Mouse (Mus musculus) heart, embryonic 15.5 days (tissue): Measurements from ENCODE around the gene Acyp1. TPM values are rescaled to one million over a fixed set of nuclear protein-coding genes. Genes with fewer than 3 reads are reported as not detected.
"Not testable (repeated sequence)": the region's sequence is repeated elsewhere in the genome, so short reads cannot be mapped to it uniquely, and the experiment has no call there.

ENCODE experiments used
- ATAC-seq: fragments of 200-750 bp; cut with Nextera tagmentation; replicated peaks from 2 replicates; pipeline ENCODE4 v1.8.0; 2017; ENCODE audit warnings: low read depth, moderate TSS enrichment; ENCODE audit not compliant: insufficient number of reproducible peaks, insufficient read depth, low FRiP score
- H3K27ac ChIP-seq: fragments of 300-500 bp; sonication (generic); 2 replicates; pipeline ENCODE4 v1.5.1; 2015; ENCODE audit warnings: mild to moderate bottlenecking, inconsistent platforms
- H3K27me3 ChIP-seq: fragments of 300-500 bp; sonication (generic); 2 replicates; pipeline ENCODE4 v1.6.1; 2015; ENCODE audit warnings: inconsistent platforms
- H3K36me3 ChIP-seq: fragments of 300-500 bp; sonication (generic); 2 replicates; pipeline ENCODE4 v1.6.1; 2015; ENCODE audit warnings: mild to moderate bottlenecking, inconsistent platforms
- H3K4me1 ChIP-seq: fragments of 300-500 bp; sonication (generic); replicated peaks from 2 replicates; pipeline ENCODE4 v1.6.1; 2015; ENCODE audit warnings: inconsistent platforms
- H3K4me2 ChIP-seq: fragments of 300-500 bp; sonication (generic); 2 replicates; pipeline ENCODE4 v1.6.1; 2015; ENCODE audit warnings: inconsistent platforms, mild to moderate bottlenecking, moderate library complexity
- H3K4me3 ChIP-seq: fragments of 300-500 bp; sonication (generic); 2 replicates; pipeline ENCODE4 v1.5.1; 2015; ENCODE audit warnings: mild to moderate bottlenecking, inconsistent platforms
- H3K9ac ChIP-seq: fragments of 300-500 bp; sonication (generic); 2 replicates; pipeline ENCODE4 v1.6.1; 2015; ENCODE audit warnings: mild to moderate bottlenecking, inconsistent platforms
- H3K9me3 ChIP-seq: fragments of 300-500 bp; sonication (generic); replicated peaks from 2 replicates; pipeline ENCODE4 v1.6.1; 2016; ENCODE audit warnings: inconsistent platforms
- WGBS: fragments of 180-500 bp; shearing (Covaris S2); methylation state at CpG from one replicate; pipeline ENCODE4 v1.1.7; 2015; ENCODE audit warnings: mixed read lengths; 5-methylcytosine and 5-hydroxymethylcytosine counted together
- polyA plus RNA-seq: library from polyadenylated mRNA; unstranded; fragments of >200 nt; fragmentation: Nextera tagmentation; extraction: Ambion mirVana; gene quantifications from 2 replicates; pipeline ENCODE4 v1.2.1, GENCODE M21; 2015

Acyp1 gene
- polyA plus RNA-seq, 1 experiment from 2014 or later, result 71.7 TPM

DNA sequence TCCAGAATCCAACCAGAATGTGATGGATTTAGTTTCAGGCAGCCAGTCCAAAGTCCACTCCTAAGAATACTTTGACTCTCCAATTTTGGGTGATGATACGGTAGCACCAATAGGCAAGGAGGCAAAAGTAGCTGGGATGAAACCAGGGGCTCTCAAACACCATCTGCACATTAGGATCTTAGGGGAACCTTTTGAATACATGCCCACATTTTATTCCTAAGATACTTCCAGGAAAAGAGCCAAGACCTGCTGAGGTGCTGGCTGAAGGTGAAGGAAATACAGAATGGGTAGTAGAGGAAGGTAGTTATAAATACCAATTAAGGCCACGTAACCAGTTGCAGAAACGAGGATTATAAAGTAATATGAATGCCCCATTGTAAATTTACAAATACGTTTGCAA lies 6.5 kb downstream of the Acyp1 start:
- not testable (repeated sequence) for H3K9me3 ChIP-seq

DNA sequence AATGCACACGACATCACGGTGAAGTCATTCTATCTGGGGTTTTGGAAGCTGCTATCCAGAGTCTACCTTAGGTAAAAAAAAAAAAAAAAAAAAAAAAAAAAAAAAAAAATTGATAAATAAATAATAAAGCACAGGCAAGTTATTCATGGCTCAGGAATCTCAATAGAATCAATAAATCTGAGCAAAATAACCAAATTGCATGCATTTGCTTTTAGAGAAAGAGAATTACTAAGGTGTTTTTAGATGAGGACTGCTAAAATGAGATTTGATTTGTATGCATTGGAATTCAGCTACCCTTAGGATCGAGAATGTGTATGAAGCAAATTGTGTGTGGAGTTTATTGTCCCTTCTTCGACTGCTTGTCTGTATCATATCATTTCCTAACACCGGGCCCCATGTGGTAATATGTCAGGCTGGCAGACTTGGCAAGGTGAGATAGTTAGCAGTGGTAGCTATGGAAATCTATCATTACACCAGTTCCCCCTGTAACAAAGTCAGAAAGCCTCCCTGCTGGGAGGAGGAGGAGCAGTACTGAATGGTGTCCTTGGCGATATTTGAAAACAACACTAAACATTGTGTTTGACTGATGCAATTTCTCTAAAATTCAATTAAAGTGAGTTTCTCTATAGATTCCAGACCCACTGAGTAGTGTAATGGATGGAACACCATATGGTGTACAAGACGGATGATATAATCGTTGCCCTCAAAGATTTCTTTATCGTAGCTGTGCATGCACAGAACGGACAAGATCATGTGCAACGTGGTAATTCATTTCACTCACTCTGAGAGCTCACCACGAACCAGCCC lies 7.2 kb downstream of the Acyp1 start:
- Histone ChIP-seq H3K36me3 (no peaks in the 10 kb centered on the region), H3K4me1 (peaks cover 8% of the 10 kb centered on the region), H3K4me3 (peak overlapping the region; percentile 61), H3K4me2 (peak overlapping the region; percentile 84), H3K27ac (no peak overlapping the region), H3K9ac (no peak overlapping the region), H3K9me3 (no peaks in the 10 kb centered on the region), H3K27me3 (no peaks in the 10 kb centered on the region)
- 68% methylated on average over 12 of the region's 12 CpGs for WGBS
- ATAC-seq, result no peak

More for the DNA sequence above, 6.5 kb downstream of the Acyp1 start:
- not testable (repeated sequence) for H3K4me3 ChIP-seq, H3K9ac ChIP-seq, H3K27me3 ChIP-seq, H3K4me1 ChIP-seq, ATAC-seq, H3K4me2 ChIP-seq, H3K36me3 ChIP-seq, H3K27ac ChIP-seq
- 92% methylated on average over 2 of the region's 4 CpGs for WGBS

DNA sequence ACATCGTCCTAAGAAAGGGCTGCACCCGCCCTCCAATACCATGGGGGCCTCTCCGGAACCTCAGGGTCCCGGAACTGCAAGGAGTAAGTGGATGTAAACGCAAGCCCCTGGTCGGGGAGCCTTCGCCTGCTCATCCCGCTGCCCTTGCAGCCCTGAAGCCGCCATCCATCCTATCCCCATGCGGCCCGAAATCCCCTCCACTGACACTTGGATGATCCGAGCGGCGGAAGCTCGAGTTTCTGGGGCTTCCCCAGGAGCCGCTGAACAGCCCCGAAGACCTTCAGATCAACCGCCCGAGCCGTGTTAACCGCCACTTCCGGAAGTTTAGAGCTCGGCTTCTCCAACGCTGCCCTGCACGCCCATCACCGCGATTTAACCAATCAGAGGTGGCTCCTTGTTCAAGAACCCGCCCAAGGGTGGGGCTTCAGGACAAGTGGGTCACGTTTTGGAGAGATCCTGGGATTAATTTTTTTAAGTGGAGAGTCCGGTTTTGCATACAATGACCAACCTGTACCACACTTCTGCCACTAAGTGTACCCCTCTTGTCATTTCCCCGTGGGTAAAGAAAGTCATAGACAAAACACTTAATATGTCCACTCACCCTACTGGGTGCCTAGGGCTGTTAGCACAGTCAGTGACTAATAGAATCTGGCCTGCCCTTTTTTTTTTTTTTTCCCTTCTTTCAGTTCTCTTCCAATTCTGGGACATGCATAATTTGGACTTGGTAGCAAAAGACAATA lies 8.0 kb downstream of the Acyp1 start:
- Histone ChIP-seq H3K4me2 (peak overlapping the region; percentile 84), H3K4me1 (peaks cover 8% of the 10 kb centered on the region)
- under 1% methylated on average over 31 of the region's 31 CpGs for WGBS

GRCm38 (mm10) chr12:85279396-85280080 lies 8.7 kb downstream of the Acyp1 start:
- H3K27me3 ChIP-seq, result no peaks in the 10 kb centered on the region
- peak overlapping the region; percentile 72 for H3K27ac ChIP-seq
- peak overlapping the region; percentile 72 for H3K9ac ChIP-seq
- peak overlapping the region; percentile 61 for H3K4me3 ChIP-seq
- H3K4me1 ChIP-seq, result peaks cover 8% of the 10 kb centered on the region
- peak overlapping the region; percentile 84 for H3K4me2 ChIP-seq
- 0 out of 2 replicates have a peak, but pooled peaks cover 3% of the 10 kb centered on the region for H3K36me3 ChIP-seq
- WGBS, result 7% methylated on average over 10 of the region's 10 CpGs
- ATAC-seq, result peak; percentile 24; the same call in 1 of the 2 replicates
- H3K9me3 ChIP-seq, result no peaks in the 10 kb centered on the region

More for the DNA sequence above, 8.0 kb downstream of the Acyp1 start:
- Histone ChIP-seq H3K4me3 (peak overlapping the region; percentile 61), H3K36me3 (no peaks in the 10 kb centered on the region), H3K27me3 (no peaks in the 10 kb centered on the region), H3K9ac (peak overlapping the region; percentile 72), H3K9me3 (no peaks in the 10 kb centered on the region), H3K27ac (peak overlapping the region; percentile 72)
- peak; percentile 96 for ATAC-seq

DNA sequence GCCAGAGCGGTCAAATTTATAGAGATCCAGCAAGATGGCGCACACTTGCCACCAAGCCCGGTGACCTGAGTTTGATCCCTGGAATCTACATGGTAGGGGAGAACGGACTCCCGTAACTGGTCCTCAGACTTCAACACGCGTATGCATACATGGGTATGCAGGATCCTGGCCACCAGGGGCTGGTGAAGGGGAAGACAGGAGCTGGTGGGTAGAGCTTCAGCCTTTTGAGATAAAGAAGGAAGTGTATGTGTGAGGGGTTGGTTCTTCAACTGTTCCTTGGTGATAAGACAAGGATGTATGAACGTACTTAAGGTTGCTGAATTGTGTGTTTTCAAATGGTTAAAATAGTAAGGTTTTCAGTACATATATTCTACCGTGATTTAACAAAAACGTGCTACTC lies 9.3 kb downstream of the Acyp1 start:
- H3K4me2 ChIP-seq, result no peak overlapping the region
- no peak overlapping the region for H3K4me3 ChIP-seq
- H3K4me1 ChIP-seq, result peaks cover 8% of the 10 kb centered on the region
- no peaks in the 10 kb centered on the region for H3K27me3 ChIP-seq
- no peak for ATAC-seq
- 92% methylated on average over 10 of the region's 10 CpGs for whole genome bisulfite sequencing
- no peaks in the 10 kb centered on the region for H3K9me3 ChIP-seq
- H3K36me3 ChIP-seq, result 0 out of 2 replicates have a peak, but pooled peaks cover 4% of the 10 kb centered on the region
- H3K27ac ChIP-seq, result no peak overlapping the region
- H3K9ac ChIP-seq, result no peak overlapping the region

DNA sequence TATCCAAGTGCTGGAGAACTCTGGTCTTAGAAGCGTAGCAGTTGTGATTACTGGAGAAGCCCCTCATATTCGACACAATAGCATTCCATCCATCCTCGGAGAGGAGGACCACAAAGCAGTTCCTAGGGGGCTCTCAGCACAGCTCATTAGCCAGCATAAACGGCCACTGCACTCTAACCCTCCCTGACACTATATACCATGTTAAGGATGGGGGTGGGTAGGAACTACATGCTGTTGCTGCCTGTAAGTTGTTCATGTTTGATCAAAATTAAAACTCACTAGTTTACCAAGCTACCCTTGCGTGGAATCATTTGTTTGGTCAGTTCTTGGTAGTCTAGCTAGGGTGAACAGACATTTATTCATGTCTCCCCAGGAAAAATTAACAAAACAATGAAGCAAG lies 12.0 kb downstream of the Acyp1 start:
- WGBS, result 79% methylated on average over 5 of the region's 5 CpGs
- H3K9ac ChIP-seq, result no peak overlapping the region
- no peaks in the 10 kb centered on the region for H3K27me3 ChIP-seq
- no peak for ATAC-seq
- H3K9me3 ChIP-seq, result no peaks in the 10 kb centered on the region
- H3K4me1 ChIP-seq, result peaks cover 8% of the 10 kb centered on the region
- H3K27ac ChIP-seq, result no peak overlapping the region
- 0 out of 2 replicates have a peak, but pooled peaks cover 4% of the 10 kb centered on the region for H3K36me3 ChIP-seq
- no peak overlapping the region for H3K4me2 ChIP-seq
- H3K4me3 ChIP-seq, result no peak overlapping the region

DNA sequence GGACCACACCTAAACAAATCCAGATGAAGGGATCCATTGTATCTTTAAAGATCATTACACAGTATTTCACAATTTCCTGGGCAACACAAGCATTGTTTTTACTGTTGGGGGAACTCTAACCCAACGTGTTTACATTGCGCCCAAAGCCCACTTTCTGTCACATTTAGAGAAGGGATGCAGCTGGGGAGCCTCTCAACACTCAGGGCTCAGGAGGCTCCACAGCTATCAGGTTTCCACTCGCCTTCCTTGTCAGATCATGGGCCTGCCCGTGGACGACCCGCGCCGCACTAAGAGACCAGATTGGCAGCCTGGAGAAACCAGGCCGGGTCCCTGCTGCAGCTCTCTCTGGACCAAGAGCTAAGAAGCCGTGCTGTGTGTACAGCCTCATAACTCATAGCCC lies 14.7 kb downstream of the Acyp1 start:
- Histone ChIP-seq H3K4me2 (no peak overlapping the region), H3K27ac (no peak overlapping the region), H3K27me3 (no peaks in the 10 kb centered on the region), H3K4me1 (0 out of 2 replicates have a peak, but pooled peaks cover 2% of the 10 kb centered on the region), H3K4me3 (no peak overlapping the region), H3K36me3 (0 out of 2 replicates have a peak, but pooled peaks cover 4% of the 10 kb centered on the region), H3K9me3 (no peaks in the 10 kb centered on the region), H3K9ac (no peak overlapping the region)
- WGBS, result 45% methylated on average over 10 of the region's 10 CpGs
- no peak for ATAC-seq

DNA sequence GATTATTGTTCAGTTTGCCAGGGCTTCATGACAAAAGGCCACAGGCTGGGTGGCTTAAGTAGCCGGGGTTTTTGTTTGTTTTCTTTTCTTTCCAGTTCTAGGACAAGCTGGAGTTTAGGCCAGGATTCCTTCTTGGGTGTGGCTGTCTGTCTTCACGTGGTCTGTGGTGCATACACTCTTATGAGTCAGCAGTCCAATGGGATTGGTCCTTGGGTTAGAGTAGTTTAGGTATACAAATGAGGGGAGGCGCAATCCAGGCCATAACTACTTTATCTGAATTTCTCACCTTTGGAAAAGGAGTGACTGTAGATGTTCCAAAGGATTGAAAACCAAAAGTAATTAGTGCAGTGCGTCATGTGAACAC lies 16.4 kb downstream of the Acyp1 start:
- Histone ChIP-seq H3K27me3 (no peaks in the 10 kb centered on the region), H3K9ac (no peak overlapping the region), H3K4me1 (0 out of 2 replicates have a peak, but pooled peaks cover 2% of the 10 kb centered on the region), H3K27ac (no peak overlapping the region), H3K36me3 (0 out of 2 replicates have a peak, but pooled peaks cover 4% of the 10 kb centered on the region), H3K4me2 (no peak overlapping the region), H3K4me3 (no peak overlapping the region), H3K9me3 (no peaks in the 10 kb centered on the region)
- 70% methylated on average over 4 of the region's 4 CpGs for WGBS
- no peak for ATAC-seq

DNA sequence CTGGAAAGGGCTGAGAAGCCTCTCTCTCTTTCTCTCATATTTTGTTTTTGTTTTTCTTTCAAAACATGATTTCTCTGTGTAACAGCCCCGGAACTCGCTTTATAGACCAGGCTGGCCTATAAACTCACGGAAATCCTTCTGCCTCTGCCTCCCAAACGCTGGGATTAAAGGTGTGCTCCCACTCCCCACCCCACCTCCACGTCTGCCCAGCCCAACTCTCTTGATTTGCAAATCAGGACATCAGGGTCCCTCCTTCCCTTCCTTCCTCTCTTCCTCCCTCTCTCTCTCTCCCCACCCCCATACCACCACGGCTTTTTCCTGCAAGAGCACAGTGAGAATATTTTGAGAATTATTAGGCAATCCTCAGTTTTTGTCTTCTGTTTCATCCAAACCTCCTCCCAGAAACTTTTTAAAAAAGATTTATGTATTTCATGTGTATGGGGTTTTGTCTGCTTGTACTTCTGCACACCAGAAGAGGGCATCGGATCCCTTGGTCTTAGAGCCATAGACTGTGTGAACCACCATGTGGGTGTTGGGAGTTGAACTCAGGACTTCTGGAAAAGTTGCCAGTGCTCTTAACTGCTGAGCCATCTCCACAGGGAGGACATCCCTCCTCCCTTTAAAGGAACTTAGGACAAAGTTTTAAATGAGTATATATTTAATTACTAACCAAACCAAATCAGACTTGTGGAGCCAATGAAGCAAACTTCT lies 17.0 kb downstream of the Acyp1 start:
- Histone ChIP-seq H3K4me2 (peak overlapping the region; percentile 73; the same call in 1 of the 2 replicates), H3K36me3 (0 out of 2 replicates have a peak, but pooled peaks cover 4% of the 10 kb centered on the region), H3K27ac (no peak overlapping the region), H3K9ac (no peak overlapping the region), H3K27me3 (no peaks in the 10 kb centered on the region), H3K4me3 (no peak overlapping the region), H3K4me1 (0 out of 2 replicates have a peak, but pooled peaks cover 2% of the 10 kb centered on the region), H3K9me3 (no peaks in the 10 kb centered on the region)
- WGBS, result 68% methylated on average over 7 of the region's 7 CpGs
- no peak for ATAC-seq

DNA sequence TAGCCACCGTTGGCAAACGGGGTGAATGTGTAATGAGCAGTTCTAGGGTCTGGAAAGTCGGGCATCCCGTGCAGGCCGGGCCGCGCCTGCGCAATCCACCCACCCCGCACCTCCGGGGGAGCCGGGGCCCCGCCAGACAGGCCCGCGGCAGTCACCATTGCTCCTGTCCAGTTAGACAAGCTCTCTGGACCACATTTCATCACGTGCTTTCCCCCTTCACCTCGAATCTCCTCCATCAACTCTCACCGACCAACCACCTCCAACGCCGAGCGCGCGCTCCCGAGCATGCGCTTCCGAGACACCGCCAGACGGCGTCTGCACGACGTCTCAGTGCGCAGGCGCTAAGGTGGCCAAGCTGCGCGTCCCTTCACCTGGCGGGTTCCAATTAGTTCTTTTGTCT lies 17.9 kb downstream of the Acyp1 start, which contains the start of gene Mlh3:
Gene Mlh3, minus strand, starts transcription at position 281 of the 400 bp plus-strand sequence.
- H3K4me1 ChIP-seq, result 0 out of 2 replicates have a peak, but pooled peaks cover 2% of the 10 kb centered on the region
- WGBS, result 1% methylated on average over 35 of the region's 35 CpGs
- H3K9ac ChIP-seq, result peak within 1 kb of the TSS; percentile 68
- peak within 1 kb of the TSS; percentile 73 for H3K4me2 ChIP-seq
- no peaks in the 10 kb centered on the region for H3K9me3 ChIP-seq
- peak; percentile 86 for ATAC-seq
- H3K4me3 ChIP-seq, result peak within 1 kb of the TSS; percentile 71
- no peaks in the 10 kb centered on the region for H3K27me3 ChIP-seq
- H3K36me3 ChIP-seq, result 0 out of 2 replicates have a peak, but pooled peaks cover 4% of the 10 kb centered on the region
- peak within 1 kb of the TSS; percentile 71 for H3K27ac ChIP-seq
